Mouse (Mus musculus) olfactory bulb, adult 2 months (tissue): ENCODE results near the gene Tmsb15l.
"Not testable (repeated sequence)": the region's sequence is repeated elsewhere in the genome, so short reads cannot be mapped to it uniquely, and the experiment has no call there.

ENCODE experiments used
- CTCF ChIP-seq: fragments of 200-500 bp; IDR thresholded peaks from 2 replicates; pipeline ENCODE4 v1.5.1; 2012; ENCODE audit warnings: low read depth, mild to moderate bottlenecking, low read length, moderate library complexity; ENCODE audit not compliant: insufficient read depth
- POLR2A ChIP-seq: fragments of 200-500 bp; IDR thresholded peaks from 2 replicates; pipeline ENCODE4 v1.6.1; 2012; ENCODE audit warnings: mild to moderate bottlenecking, low read depth, low read length, moderate library complexity; ENCODE audit not compliant: insufficient read depth

- not testable (repeated sequence) for TF ChIP-seq POLR2A, CTCF
Observed at GRCm38 (mm10) chrX:136975397-136975796, 1.3 kb downstream of the Tmsb15l start, which contains the start of gene Tmsb15b2.
